Mouse (Mus musculus): ENCODE data around the gene Lrrc8c. TPM values are rescaled to one million over a fixed set of nuclear protein-coding genes. Genes with fewer than 3 reads are reported as not detected.

The Lrrc8c gene
- polyA plus RNA-seq (2014; fragmentation: Nextera tagmentation; extraction: Ambion mirVana), result 30.4 and 33.8 TPM in 2 replicates

DNA sequence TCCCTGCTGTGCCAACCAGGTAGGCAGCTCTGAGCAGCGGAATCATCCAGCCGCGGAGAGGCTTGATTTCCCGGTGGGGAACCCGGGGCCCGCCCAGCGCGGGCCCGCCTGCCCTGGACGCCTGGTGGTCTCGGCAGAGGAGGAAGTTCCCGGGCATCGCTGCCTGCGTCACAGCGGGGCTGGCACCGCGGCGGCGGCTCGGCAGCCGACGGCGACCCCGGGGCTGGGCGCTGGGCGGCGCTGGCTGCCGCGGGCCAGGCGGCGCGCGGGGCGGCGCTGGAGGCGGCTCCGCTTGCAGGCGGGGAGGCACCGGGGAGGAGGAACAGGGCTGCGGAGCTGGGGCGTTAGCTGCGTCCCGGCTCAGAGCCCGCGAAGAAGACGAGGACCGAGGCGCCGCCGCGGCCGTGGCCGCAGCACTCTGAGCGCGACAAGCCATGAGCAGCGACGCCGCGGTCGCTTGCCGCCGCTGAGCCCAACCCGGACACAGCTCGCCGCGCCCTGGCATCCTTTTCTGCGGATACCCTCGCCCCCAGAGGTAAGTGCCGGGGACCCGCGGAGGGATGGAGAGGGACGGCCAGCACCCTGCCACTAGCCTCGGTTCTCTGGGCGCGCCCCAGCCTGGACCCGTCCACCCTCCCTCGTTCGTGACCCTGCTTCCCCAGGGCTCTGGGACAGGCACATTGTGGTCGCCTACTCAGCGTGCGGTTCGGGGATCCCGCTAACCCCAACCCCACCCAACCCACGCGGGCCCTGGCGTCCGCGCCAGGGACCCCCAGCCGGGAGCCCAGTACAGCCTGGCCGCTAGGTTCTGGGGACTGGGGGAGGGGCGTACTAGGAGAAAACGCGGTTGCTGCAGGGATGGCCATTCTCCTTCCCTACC, at the start of gene Lrrc8c:
Lrrc8c (plus strand) TSS at position 293 of the 880 bp plus-strand sequence.
- H3K4me1 ChIP-seq (replicated peaks; ENCODE audit: control insufficient read depth, insufficient read depth, low read length), result peaks cover 29% of the 10 kb centered on the region
- WGBS, result under 1% methylated on average over 93 of the region's 93 CpGs
- DNase-seq (ENCODE audit: low spot score), result peak; percentile 83

DNA sequence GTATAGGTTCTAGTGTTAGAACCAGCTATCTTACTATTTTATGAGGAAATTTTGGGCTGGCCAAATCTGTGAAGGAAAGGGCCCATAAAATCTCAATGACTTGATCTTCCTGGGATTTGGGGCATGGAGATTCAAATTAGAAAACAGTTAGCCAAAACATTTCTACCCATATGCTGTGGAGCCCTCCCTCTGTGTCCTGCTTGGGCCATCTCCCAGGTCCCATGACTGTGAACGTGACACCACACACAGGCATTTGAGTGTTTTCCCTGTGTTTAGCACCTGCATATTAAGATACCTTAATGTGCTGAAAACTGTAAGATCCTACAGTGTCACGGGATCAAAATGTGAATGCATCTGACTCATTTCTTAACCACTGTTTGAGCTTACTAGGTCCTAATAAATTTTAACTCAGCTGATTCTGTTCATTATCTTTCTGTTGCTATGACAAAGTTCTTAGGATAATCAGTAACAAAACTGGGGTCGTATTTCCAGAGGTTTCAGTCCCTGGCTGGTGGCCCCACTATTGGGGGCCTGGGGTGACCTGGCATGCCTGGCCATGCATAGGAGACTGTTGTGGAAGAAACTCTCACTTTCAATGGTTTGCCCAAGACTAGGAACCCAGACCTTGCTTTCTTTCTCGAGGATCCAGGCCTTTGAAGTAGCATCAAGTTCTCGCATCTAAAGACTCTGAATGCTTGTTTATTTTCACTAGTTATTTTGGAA, 46.0 kb upstream of the Lrrc8c start:
- WGBS, result 76% methylated on average over 5 of the region's 5 CpGs
- Histone ChIP-seq H3K4me2 (no peak overlapping the region), H3K27ac (ENCODE audit: low read depth, low read length) (no peak overlapping the region), H3K27me3 (replicated peaks; ENCODE audit: control insufficient read depth, insufficient read depth, low read length) (no peaks in the 10 kb centered on the region), H3K4me3 (ENCODE audit: low read depth, low read length) (no peak overlapping the region), H3K9ac (ENCODE audit: low read depth, low read length) (no peak overlapping the region), H3K4me1 (replicated peaks; ENCODE audit: control insufficient read depth, insufficient read depth, low read length) (no peaks in the 10 kb centered on the region), H3K36me3 (ENCODE audit: control insufficient read depth, insufficient read depth, low read length) (no peaks in the 10 kb centered on the region), H3K9me3 (ENCODE audit: control insufficient read depth, low read length) (no peaks in the 10 kb centered on the region)
- no peak for ATAC-seq (replicated peaks; ENCODE audit: low FRiP score)
- no peak for DNase-seq (ENCODE audit: low spot score)

More for the DNA sequence above, at the start of gene Lrrc8c:
- Histone ChIP-seq H3K36me3 (ENCODE audit: control insufficient read depth, insufficient read depth, low read length) (peaks cover 6% of the 10 kb centered on the region; the same call in 1 of the 2 replicates), H3K9ac (ENCODE audit: low read depth, low read length) (peak within 1 kb of the TSS; percentile 89), H3K4me2 (peak within 1 kb of the TSS; percentile 87), H3K9me3 (ENCODE audit: control insufficient read depth, low read length) (no peaks in the 10 kb centered on the region), H3K4me3 (ENCODE audit: low read depth, low read length) (peak within 1 kb of the TSS; percentile 88), H3K27me3 (replicated peaks; ENCODE audit: control insufficient read depth, insufficient read depth, low read length) (no peaks in the 10 kb centered on the region), H3K27ac (ENCODE audit: low read depth, low read length) (peak within 1 kb of the TSS; percentile 92)
- ATAC-seq (replicated peaks; ENCODE audit: low FRiP score), result peak; percentile 87

DNA sequence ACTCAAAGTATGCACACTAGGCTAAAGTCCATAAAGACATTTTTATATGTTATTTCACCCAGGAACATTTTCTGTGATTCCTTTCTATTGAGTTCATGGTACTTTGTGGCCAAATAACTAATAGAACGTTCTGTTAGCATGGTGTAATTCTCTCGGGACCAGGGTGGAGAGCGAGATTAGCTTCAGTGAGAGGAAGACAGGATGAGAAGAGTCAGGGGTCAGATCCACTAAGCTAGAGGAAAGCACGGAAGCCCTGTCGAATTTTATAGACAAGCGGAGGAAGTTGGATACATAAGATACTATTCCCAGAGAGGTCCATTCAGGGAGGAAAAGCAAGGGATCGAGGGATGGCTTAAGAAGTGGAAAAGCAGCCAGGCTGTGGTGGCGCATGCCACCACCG, 41.7 kb upstream of the Lrrc8c start:
- DNase-seq (ENCODE audit: low spot score), result no peak

DNA sequence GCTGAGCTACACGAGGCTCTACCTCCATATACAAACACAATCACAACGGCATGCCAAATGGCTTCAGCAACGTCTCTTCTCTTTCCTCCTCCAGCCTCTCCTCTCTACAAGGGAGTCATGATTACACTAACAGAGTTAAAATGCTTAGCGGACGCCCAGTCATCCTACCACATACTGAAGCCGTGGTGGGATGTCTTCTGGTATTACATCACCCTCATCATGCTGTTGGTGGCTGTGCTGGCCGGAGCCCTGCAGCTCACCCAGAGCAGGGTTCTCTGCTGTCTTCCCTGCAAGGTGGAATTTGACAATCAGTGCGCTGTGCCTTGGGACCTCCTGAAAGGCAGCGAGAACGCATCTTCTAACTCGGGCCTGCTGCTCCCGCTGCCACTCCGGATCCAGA, 39.5 kb upstream of the Lrrc8c start:
- no peaks in the 10 kb centered on the region for H3K27me3 ChIP-seq (replicated peaks; ENCODE audit: control insufficient read depth, insufficient read depth, low read length)
- peaks cover 13% of the 10 kb centered on the region for H3K36me3 ChIP-seq (ENCODE audit: control insufficient read depth, insufficient read depth, low read length)
- H3K27ac ChIP-seq (ENCODE audit: low read depth, low read length), result no peak overlapping the region
- WGBS, result 90% methylated on average over 13 of the region's 13 CpGs
- ATAC-seq (replicated peaks; ENCODE audit: low FRiP score) (no peak), DNase-seq (ENCODE audit: low spot score) (no peak)
- H3K4me1 ChIP-seq (replicated peaks; ENCODE audit: control insufficient read depth, insufficient read depth, low read length), result no peaks in the 10 kb centered on the region
- H3K4me3 ChIP-seq (ENCODE audit: low read depth, low read length), result no peak overlapping the region
- H3K9ac ChIP-seq (ENCODE audit: low read depth, low read length), result no peak overlapping the region
- no peaks in the 10 kb centered on the region for H3K9me3 ChIP-seq (ENCODE audit: control insufficient read depth, low read length)
- no peak overlapping the region for H3K4me2 ChIP-seq

More for the DNA sequence above, 41.7 kb upstream of the Lrrc8c start:
- H3K4me2 ChIP-seq, result no peak overlapping the region
- no peak overlapping the region for H3K4me3 ChIP-seq (ENCODE audit: low read depth, low read length)
- H3K27me3 ChIP-seq (replicated peaks; ENCODE audit: control insufficient read depth, insufficient read depth, low read length), result no peaks in the 10 kb centered on the region
- no peak overlapping the region for H3K27ac ChIP-seq (ENCODE audit: low read depth, low read length)
- H3K9me3 ChIP-seq (ENCODE audit: control insufficient read depth, low read length), result no peaks in the 10 kb centered on the region
- no peak for ATAC-seq (replicated peaks; ENCODE audit: low FRiP score)
- no peaks in the 10 kb centered on the region for H3K4me1 ChIP-seq (replicated peaks; ENCODE audit: control insufficient read depth, insufficient read depth, low read length)
- 85% methylated on average over 9 of the region's 9 CpGs for WGBS
- H3K36me3 ChIP-seq (ENCODE audit: control insufficient read depth, insufficient read depth, low read length), result peaks cover 13% of the 10 kb centered on the region
- no peak overlapping the region for H3K9ac ChIP-seq (ENCODE audit: low read depth, low read length)

DNA sequence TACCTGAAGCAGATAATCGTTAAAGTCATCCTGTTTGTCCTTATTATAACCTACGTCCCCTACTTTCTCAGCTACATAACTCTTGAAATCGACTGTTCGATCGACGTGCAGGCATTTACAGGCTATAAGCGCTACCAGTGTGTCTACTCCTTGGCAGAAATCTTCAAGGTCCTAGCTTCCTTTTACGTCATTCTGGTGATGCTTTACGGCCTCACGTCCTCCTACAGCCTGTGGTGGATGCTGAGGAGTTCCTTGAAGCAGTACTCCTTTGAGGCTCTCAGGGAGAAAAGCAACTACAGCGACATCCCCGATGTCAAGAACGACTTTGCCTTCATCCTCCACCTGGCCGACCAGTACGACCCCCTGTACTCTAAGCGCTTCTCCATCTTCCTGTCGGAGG, 38.6 kb upstream of the Lrrc8c start:
- no peak overlapping the region for H3K27ac ChIP-seq (ENCODE audit: low read depth, low read length)

DNA sequence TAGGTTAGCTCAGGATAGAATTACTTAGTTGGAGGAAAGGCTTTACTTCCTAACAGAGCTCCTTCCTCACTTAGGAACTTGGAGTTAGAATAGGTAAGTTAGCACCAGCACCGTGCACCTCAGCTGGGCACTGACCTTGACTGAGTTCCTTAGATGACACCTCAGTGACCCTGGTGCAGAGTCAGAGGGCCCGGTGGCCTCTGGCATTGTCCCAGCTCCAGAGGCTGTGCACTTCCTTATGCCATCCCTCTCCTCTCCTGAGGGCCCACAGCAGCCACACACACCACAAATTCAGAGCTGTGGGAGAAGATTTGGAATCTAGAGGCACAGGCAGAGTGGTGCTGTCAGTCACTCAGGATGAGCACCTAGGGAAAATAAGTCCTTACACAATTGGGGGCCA, 35.6 kb upstream of the Lrrc8c start:
- Histone ChIP-seq H3K27ac (ENCODE audit: low read depth, low read length) (no peak overlapping the region), H3K4me1 (replicated peaks; ENCODE audit: control insufficient read depth, insufficient read depth, low read length) (no peaks in the 10 kb centered on the region), H3K36me3 (ENCODE audit: control insufficient read depth, insufficient read depth, low read length) (peaks cover 13% of the 10 kb centered on the region), H3K9me3 (ENCODE audit: control insufficient read depth, low read length) (no peaks in the 10 kb centered on the region), H3K4me2 (no peak overlapping the region), H3K4me3 (ENCODE audit: low read depth, low read length) (no peak overlapping the region), H3K9ac (ENCODE audit: low read depth, low read length) (no peak overlapping the region), H3K27me3 (replicated peaks; ENCODE audit: control insufficient read depth, insufficient read depth, low read length) (no peaks in the 10 kb centered on the region)
- DNase-seq (ENCODE audit: low spot score), result no peak
- no peak for ATAC-seq (replicated peaks; ENCODE audit: low FRiP score)
- WGBS, result 82% methylated on average over 2 of the region's 2 CpGs

More for the DNA sequence above, 38.6 kb upstream of the Lrrc8c start:
- H3K9me3 ChIP-seq (ENCODE audit: control insufficient read depth, low read length), result no peaks in the 10 kb centered on the region
- H3K9ac ChIP-seq (ENCODE audit: low read depth, low read length), result no peak overlapping the region
- no peak overlapping the region for H3K4me3 ChIP-seq (ENCODE audit: low read depth, low read length)
- no peaks in the 10 kb centered on the region for H3K4me1 ChIP-seq (replicated peaks; ENCODE audit: control insufficient read depth, insufficient read depth, low read length)
- no peak overlapping the region for H3K4me2 ChIP-seq
- WGBS, result 94% methylated on average over 17 of the region's 17 CpGs
- peaks cover 13% of the 10 kb centered on the region for H3K36me3 ChIP-seq (ENCODE audit: control insufficient read depth, insufficient read depth, low read length)
- H3K27me3 ChIP-seq (replicated peaks; ENCODE audit: control insufficient read depth, insufficient read depth, low read length), result no peaks in the 10 kb centered on the region
- DNase-seq (ENCODE audit: low spot score), result no peak
- no peak for ATAC-seq (replicated peaks; ENCODE audit: low FRiP score)

DNA sequence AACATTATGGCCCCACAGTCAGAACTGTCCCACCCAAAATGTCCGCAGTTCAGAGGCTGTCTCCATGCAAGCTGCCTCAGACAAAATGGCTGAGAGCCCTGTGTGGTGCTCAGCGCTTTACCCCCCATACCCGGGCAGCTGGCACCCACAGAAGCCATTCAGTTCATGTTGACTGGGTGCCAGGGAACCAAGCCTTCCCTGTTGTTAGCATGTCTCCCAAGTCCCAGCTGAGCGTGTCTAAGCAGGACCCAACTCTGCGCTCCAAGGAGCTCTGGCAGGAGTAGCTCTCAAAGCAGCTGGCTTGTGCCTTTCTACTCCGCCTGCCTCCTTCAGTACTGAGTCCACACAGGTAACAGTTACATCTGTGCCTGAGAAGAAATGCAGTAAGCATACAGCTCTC, 34.9 kb upstream of the Lrrc8c start:
- H3K9ac ChIP-seq (ENCODE audit: low read depth, low read length), result no peak overlapping the region
- H3K9me3 ChIP-seq (ENCODE audit: control insufficient read depth, low read length), result no peaks in the 10 kb centered on the region
- ATAC-seq (replicated peaks; ENCODE audit: low FRiP score) (no peak), DNase-seq (ENCODE audit: low spot score) (no peak)
- peaks cover 13% of the 10 kb centered on the region for H3K36me3 ChIP-seq (ENCODE audit: control insufficient read depth, insufficient read depth, low read length)
- no peaks in the 10 kb centered on the region for H3K4me1 ChIP-seq (replicated peaks; ENCODE audit: control insufficient read depth, insufficient read depth, low read length)
- no peak overlapping the region for H3K4me2 ChIP-seq
- no peak overlapping the region for H3K4me3 ChIP-seq (ENCODE audit: low read depth, low read length)
- H3K27ac ChIP-seq (ENCODE audit: low read depth, low read length), result no peak overlapping the region
- 91% methylated on average over 6 of the region's 6 CpGs for WGBS
- H3K27me3 ChIP-seq (replicated peaks; ENCODE audit: control insufficient read depth, insufficient read depth, low read length), result no peaks in the 10 kb centered on the region

DNA sequence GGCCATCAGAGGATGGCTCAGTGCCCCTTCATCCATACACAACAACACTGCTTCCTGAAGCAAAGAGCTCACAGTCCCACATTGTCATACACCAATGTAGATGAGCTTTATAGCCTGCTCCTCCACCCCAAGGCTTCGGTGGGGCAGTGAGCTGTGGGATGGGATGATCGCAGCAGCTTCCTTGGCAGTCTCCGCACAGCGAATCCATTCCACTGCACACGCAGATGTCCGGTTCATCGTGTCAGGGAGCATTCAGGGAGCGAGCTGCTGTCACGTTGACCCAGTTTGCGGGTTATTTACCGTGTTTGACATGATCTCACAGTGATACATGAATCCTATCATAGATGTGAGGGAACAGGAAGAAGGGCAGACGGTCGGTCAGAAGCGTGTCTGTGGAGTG, 34.3 kb upstream of the Lrrc8c start:
- 94% methylated on average over 14 of the region's 14 CpGs for WGBS
- no peak for DNase-seq (ENCODE audit: low spot score)
- Histone ChIP-seq H3K27ac (ENCODE audit: low read depth, low read length) (no peak overlapping the region), H3K4me1 (replicated peaks; ENCODE audit: control insufficient read depth, insufficient read depth, low read length) (no peaks in the 10 kb centered on the region), H3K27me3 (replicated peaks; ENCODE audit: control insufficient read depth, insufficient read depth, low read length) (no peaks in the 10 kb centered on the region), H3K4me3 (ENCODE audit: low read depth, low read length) (no peak overlapping the region), H3K4me2 (no peak overlapping the region), H3K9ac (ENCODE audit: low read depth, low read length) (no peak overlapping the region), H3K9me3 (ENCODE audit: control insufficient read depth, low read length) (no peaks in the 10 kb centered on the region), H3K36me3 (ENCODE audit: control insufficient read depth, insufficient read depth, low read length) (peaks cover 10% of the 10 kb centered on the region)
- no peak for ATAC-seq (replicated peaks; ENCODE audit: low FRiP score)
